Mouse (Mus musculus): ENCODE results near the gene Olfr530.

DNA sequence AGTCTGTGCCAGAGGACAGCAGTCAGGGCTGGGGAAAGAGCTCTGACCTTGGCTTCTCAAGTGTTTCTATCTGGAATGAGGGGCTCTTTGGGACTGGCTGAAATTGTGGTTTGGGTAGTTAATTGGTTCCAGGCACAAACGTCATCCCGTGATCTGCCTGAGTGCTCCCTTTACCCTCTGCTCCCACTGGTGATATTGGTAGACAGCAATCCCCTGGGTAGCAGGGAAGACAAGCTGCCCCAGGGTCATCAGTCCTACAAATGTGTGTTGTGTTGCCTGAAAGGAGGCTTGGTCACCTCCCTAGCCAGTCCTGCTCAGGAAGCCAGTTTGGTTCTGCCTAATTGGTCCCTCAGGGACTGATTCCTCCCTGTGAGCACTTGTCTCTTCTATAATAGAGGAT lies 42.4 kb downstream of the Olfr530 start, which contains the start of gene Olfr527:
- TF ChIP-seq CTCF (conservative IDR thresholded peaks at IDR 0.05; ENCODE audit: low read length) (no peak), POU5F1 (IDR thresholded peaks at IDR 0.05; ENCODE audit: borderline replicate concordance, low read length) (no peak)
